8 mouse cellular contexts compared by ENCODE assay signal in the genomic region with DNA sequence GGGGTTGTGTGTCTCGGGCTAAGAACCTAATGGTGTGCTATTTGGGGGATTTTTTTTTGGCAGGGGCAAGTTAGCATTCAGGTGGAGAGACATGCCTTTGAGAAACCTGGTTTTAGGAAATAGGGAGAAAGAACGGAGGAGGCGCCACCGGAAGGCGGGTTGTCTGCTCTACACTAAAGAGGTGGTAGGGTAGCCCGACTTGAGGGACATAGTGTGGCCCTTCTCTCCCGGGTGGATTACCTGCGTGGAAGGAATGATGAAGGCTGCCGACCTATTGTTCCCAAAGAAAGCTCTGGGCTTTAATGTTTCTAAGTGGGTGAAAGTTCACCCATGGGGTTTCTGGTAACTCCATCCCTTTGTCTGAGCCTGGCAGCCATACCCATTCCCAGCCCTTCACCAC. TPM values are rescaled to one million over a fixed set of nuclear protein-coding genes. Genes with fewer than 3 reads are reported as not detected.
A peak's percentile ranks its signal among the peaks of the same experiment; 100 is the strongest.
DNase-seq lines count a peak whose midpoint lies in the region; ATAC-seq and TF ChIP-seq lines count a peak whose summit lies in the region.

No protein-coding gene starts in this region.

- H3K27me3 ChIP-seq in kidney, embryonic 15.5 days: no peaks in the 10 kb centered on the region
- H3K27me3 ChIP-seq in forebrain, embryonic 16.5 days (replicated peaks; ENCODE audit: control insufficient read depth, insufficient read depth, low read length): no peaks in the 10 kb centered on the region
- H3K27me3 ChIP-seq in neural tube, embryonic 15.5 days (replicated peaks): 0 out of 2 replicates have a peak, but pooled peaks cover 3% of the 10 kb centered on the region

- peak overlapping the region; percentile 96 for H3K9ac ChIP-seq in kidney, embryonic 15.5 days
- peak overlapping the region; percentile 93 for H3K9ac ChIP-seq in forebrain, embryonic 16.5 days (replicated peaks; ENCODE audit: low read depth, low read length)
- peak overlapping the region; percentile 96 for H3K9ac ChIP-seq in neural tube, embryonic 15.5 days (replicated peaks)

- TF ChIP-seq CTCF in bone marrow, adult 2 months (IDR thresholded peaks at IDR 0.05; ENCODE audit: control insufficient read depth, insufficient read depth, low read length): no peak

- H3K9me3 ChIP-seq in kidney, embryonic 15.5 days (replicated peaks): no peaks in the 10 kb centered on the region
- H3K9me3 ChIP-seq in forebrain, embryonic 16.5 days (ENCODE audit: control insufficient read depth, low read length): no peaks in the 10 kb centered on the region
- H3K9me3 ChIP-seq in neural tube, embryonic 15.5 days (replicated peaks): no peaks in the 10 kb centered on the region

- ATAC-seq in kidney, embryonic 15.5 days (replicated peaks; ENCODE audit: low FRiP score): no peak
- ATAC-seq in forebrain, embryonic 16.5 days: no peak
- ATAC-seq in neural tube, embryonic 15.5 days (ENCODE audit: low FRiP score): no peak

- H3K4me1 ChIP-seq in kidney, embryonic 15.5 days: peaks cover 36% of the 10 kb centered on the region
- H3K4me1 ChIP-seq in bone marrow, adult 2 months (ENCODE audit: control insufficient read depth, insufficient read depth, low read length): no peaks in the 10 kb centered on the region; the same call in 1 of the 2 replicates
- peaks cover 22% of the 10 kb centered on the region for H3K4me1 ChIP-seq in forebrain, embryonic 16.5 days (replicated peaks; ENCODE audit: control insufficient read depth, insufficient read depth, low read length)
- H3K4me1 ChIP-seq in neural tube, embryonic 15.5 days: peaks cover 34% of the 10 kb centered on the region

- no peak for TF ChIP-seq POLR2A in bone marrow, adult 2 months (IDR thresholded peaks at IDR 0.05; ENCODE audit: borderline replicate concordance, control insufficient read depth, low read depth, low read length)

- 2% methylated on average over 9 of the region's 9 CpGs for WGBS in kidney, embryonic 15.5 days
- 1% methylated on average over 9 of the region's 9 CpGs for WGBS in bone marrow, adult 2 months
- 0% methylated on average over 9 of the region's 9 CpGs for WGBS in forebrain, embryonic 16.5 days
- WGBS in neural tube, embryonic 15.5 days: 2% methylated on average over 9 of the region's 9 CpGs

- peak overlapping the region; percentile 94 for H3K4me3 ChIP-seq in kidney, embryonic 15.5 days (replicated peaks)
- H3K4me3 ChIP-seq in bone marrow, adult 2 months (replicated peaks; ENCODE audit: control insufficient read depth, low read depth, low read length): peak overlapping the region; percentile 71
- H3K4me3 ChIP-seq in forebrain, embryonic 16.5 days (replicated peaks; ENCODE audit: low read length): peak overlapping the region; percentile 96
- H3K4me3 ChIP-seq in neural tube, embryonic 15.5 days (replicated peaks): peak overlapping the region; percentile 85

- no peaks in the 10 kb centered on the region for H3K36me3 ChIP-seq in kidney, embryonic 15.5 days
- no peaks in the 10 kb centered on the region for H3K36me3 ChIP-seq in forebrain, embryonic 16.5 days (ENCODE audit: control insufficient read depth, insufficient read depth)
- no peaks in the 10 kb centered on the region for H3K36me3 ChIP-seq in neural tube, embryonic 15.5 days

- no peak for DNase-seq in kidney, postnatal 10 days
- DNase-seq in kidney, postnatal 36 days: peak; percentile 16 to 27
- DNase-seq in frontal cortex, postnatal 36 days (ENCODE audit: low spot score in 2 of 2): no peak
- no peak for DNase-seq in layer of hippocampus, adult 9-11 months

- peak overlapping the region; percentile 87 for H3K27ac ChIP-seq in kidney, embryonic 15.5 days
- no peak overlapping the region for H3K27ac ChIP-seq in bone marrow, adult 2 months (ENCODE audit: control insufficient read depth, insufficient read depth, low read depth, low read length, poor library complexity)
- peak overlapping the region; percentile 18; the same call in 1 of the 2 replicates for H3K27ac ChIP-seq in forebrain, embryonic 16.5 days (ENCODE audit: low read length)
- peak overlapping the region; percentile 95 for H3K27ac ChIP-seq in neural tube, embryonic 15.5 days (replicated peaks)

- peak overlapping the region; percentile 87 for H3K4me2 ChIP-seq in kidney, embryonic 15.5 days
- peak overlapping the region; percentile 65 for H3K4me2 ChIP-seq in forebrain, embryonic 16.5 days (ENCODE audit: low read length)
- peak overlapping the region; percentile 79 for H3K4me2 ChIP-seq in neural tube, embryonic 15.5 days

RNA-seq across cellular contexts. Expression of a gene that starts 0.9 kb away (rescaled TPM):
- 36.6 and 38.0 TPM in 2 replicates for polyA plus RNA-seq in kidney, embryonic 15.5 days (2015; fragmentation: Nextera tagmentation; extraction: Ambion mirVana)
- 11.0 and 17.0 TPM in 2 replicates for polyA plus RNA-seq in bone marrow, adult 2 months (2011; ENCODE audit: insufficient read depth, insufficient read length, low replicate concordance, missing spikeins)
- polyA plus RNA-seq in forebrain, embryonic 16.5 days (2015; fragmentation: Nextera tagmentation; extraction: Ambion mirVana): 104 and 107 TPM in 2 replicates
- polyA plus RNA-seq in neural tube, embryonic 15.5 days (2015; fragmentation: Nextera tagmentation; extraction: Ambion mirVana): 104 and 126 TPM in 2 replicates

Comparison
In these comparisons a context has a peak if more than half of its experiments do, and no peak if none do; other contexts are left out.
1. DNase-seq: peak in kidney, postnatal 36 days (2 of 2); none in kidney, postnatal 10 days (single experiment), frontal cortex, postnatal 36 days (0 of 2) and layer of hippocampus, adult 9-11 months (single experiment).
2. Peak in every context shown above with its lines, with median percentiles within 50 percentile points of each other: H3K4me2 ChIP-seq, H3K4me3 ChIP-seq and H3K9ac ChIP-seq.